Mouse (Mus musculus): Measurements from ENCODE around the gene Zbtb1. TPM values are rescaled to one million over a fixed set of nuclear protein-coding genes. Genes with fewer than 3 reads are reported as not detected.

Zbtb1 gene
- polyA plus RNA-seq, 1 experiment = 8.8 TPM

DNA sequence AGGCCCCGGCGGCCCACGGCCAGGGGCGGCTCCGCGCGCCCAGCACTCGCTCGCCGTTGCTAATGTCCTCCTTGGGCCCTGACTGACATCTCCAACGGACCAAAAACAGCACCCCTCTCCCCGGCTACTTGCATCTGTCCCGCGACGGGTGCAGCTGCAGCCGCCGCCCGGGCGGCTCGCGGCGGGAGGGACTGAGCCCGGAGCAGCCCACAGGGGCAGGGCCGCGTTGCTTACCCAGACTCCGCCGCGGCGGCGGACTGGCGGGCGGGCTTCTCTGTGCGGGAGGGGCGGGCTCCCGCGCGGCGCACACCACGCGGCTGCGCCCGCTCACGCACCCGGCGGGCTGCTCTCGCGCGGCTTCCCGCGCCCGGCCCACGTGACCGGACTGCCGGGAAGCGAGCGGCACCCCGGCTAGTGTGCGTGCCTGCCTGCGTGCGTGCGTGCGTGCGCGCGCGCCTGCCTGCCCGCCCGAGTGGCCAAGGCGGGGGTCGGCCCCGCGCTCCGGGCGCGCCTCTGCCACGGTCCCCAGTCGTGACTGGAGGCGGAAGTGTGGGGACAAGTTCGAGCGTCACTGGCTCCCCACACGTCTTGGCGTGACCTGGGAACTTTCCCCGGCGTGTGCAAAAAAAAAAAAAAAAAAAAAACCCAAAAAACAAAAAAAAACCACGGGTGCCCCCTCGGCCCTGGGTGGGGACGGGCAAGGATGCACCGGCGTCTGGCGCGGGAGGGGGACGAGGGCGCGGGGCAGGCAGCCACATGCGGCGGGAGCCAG lies 674 bp upstream of the Zbtb1 start, which contains the start of gene Zbtb25:
TSS of gene Zbtb25 (minus strand) at position 397 of the 772 bp plus-strand sequence.
- H3K4me1 ChIP-seq (ENCODE audit: control insufficient read depth, insufficient read depth, low read length) = peaks cover 34% of the 10 kb centered on the region
- TF ChIP-seq POLR2A (IDR thresholded peaks at IDR 0.05; ENCODE audit: borderline replicate concordance, low read depth, low read length) (no peak), CTCF (IDR thresholded peaks at IDR 0.05; ENCODE audit: low read depth, low read length) (no peak)
- peak within 1 kb of the TSS; percentile 83 for H3K4me3 ChIP-seq (ENCODE audit: insufficient read depth, low read length)
- peak within 1 kb of the TSS; percentile 93 for H3K27ac ChIP-seq (ENCODE audit: insufficient read depth, low read depth, low read length)

DNA sequence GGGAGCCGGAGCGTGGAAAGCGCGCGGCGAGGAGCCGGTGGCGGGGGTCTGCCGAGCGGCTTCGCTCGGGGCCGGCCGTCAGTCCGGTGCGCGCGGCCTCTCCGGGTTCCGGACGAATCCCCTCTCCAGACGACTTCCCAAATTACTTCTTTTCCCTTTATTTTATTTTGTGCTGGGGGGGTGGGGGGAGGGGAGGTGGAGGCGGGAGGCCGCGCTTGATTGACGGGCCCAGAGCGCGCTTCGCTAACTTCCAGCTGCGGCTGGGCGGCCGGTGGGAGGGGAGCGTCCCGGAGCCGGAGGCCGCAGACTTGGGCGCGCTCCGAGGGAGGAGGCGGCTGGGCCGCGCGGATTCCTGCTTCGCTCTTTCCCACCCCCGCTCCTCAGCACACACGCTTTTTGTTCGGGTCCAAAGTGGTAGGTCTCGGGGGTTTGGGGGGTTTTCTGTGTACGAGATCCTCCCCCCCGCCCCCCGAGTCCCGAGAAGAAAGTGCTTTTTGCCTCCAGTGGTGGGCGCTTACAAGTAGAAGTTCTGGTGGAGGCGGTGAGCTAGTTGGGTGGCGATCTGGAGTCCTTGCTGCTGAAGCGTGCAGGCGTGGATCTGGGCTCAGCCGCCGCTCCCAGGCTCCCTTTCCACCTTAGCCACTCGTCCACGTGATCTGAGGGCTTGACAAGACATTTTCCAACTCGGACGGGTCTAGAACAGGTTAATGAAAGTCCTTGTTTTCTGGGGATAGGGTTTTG lies 935 bp downstream of the Zbtb1 start:
- TF ChIP-seq POLR2A (IDR thresholded peaks at IDR 0.05; ENCODE audit: borderline replicate concordance, low read depth, low read length) (no peak), CTCF (IDR thresholded peaks at IDR 0.05; ENCODE audit: low read depth, low read length) (no peak)
- peaks cover 39% of the 10 kb centered on the region for H3K4me1 ChIP-seq (ENCODE audit: control insufficient read depth, insufficient read depth, low read length)
- peak overlapping the region; percentile 83 for H3K4me3 ChIP-seq (ENCODE audit: insufficient read depth, low read length)
- H3K27ac ChIP-seq (ENCODE audit: insufficient read depth, low read depth, low read length) = peak overlapping the region; percentile 93

DNA sequence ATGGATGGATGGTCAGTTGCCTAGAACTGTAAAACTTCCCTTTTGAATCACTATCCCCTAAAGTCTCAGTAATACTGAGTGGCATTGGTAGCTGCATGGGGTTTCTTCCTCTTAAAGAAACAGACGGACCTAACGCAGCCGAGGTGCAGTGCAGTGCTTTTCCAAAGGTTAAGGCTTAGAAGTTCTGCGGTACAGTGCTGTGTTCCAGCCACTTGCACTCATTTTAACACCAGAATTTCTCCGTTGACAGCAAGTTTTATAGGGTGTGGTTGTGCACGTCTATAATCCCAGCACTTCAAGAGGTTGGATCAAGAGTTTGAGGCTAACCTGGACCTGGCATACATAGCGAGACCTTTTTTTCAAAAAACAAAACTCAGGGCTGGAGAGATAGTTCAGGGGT lies 2.0 kb downstream of the Zbtb1 start:
- H3K27ac ChIP-seq (ENCODE audit: insufficient read depth, low read depth, low read length) = peak overlapping the region; percentile 53
- TF ChIP-seq CTCF (IDR thresholded peaks at IDR 0.05; ENCODE audit: low read depth, low read length) = no peak
- no peak for TF ChIP-seq POLR2A (IDR thresholded peaks at IDR 0.05; ENCODE audit: borderline replicate concordance, low read depth, low read length)
- H3K4me3 ChIP-seq (ENCODE audit: insufficient read depth, low read length) = peak overlapping the region; percentile 83
- H3K4me1 ChIP-seq (ENCODE audit: control insufficient read depth, insufficient read depth, low read length) = peaks cover 43% of the 10 kb centered on the region

DNA sequence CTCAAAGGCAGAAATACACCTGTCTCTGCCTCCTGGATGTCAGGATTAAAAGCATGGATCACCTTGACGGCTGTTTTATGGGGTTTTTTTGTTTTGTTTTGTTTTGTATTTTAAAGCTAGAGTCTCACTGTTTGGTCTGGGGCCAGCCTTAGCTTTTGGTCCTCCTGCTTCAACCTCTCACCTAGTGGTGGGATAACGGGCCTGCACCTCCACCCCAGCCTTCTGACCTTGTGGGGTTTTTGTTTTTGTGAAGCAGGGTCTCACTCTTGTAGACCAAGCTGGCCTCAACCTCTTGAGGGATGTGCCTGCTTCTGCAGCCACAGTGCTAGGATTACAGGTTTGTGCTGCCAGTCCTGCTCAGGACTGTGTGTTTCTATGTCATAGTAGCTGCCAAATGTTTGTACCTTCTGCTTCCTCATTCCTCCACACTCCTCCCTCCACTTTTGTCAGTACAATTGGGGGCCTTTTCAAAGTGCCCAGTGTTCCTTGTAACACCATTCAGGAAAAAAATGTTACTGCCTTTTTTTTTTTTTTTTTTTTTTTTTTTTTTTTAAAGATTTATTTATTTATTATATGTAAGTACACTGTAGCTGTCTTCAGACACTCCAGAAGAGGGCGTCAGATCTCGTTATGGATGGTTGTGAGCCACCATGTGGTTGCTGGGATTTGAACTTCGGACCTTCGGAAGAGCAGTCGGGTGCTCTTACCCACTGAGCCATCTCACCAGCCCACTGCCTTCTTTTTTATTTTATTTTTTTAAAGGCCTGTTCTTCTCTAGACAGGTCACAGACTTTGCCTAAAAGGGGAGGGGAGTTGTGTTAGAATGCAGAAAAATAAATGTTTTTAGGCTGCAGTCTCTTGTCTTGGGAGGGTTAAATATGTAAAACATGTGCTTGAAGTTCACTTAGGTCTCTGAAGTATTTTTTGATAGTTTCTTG lies 3.1 kb downstream of the Zbtb1 start:
- Histone ChIP-seq H3K4me1 (ENCODE audit: control insufficient read depth, insufficient read depth, low read length) (peaks cover 44% of the 10 kb centered on the region), H3K4me3 (ENCODE audit: insufficient read depth, low read length) (peak overlapping the region; percentile 83), H3K27ac (ENCODE audit: insufficient read depth, low read depth, low read length) (peak overlapping the region; percentile 7; the same call in 1 of the 2 replicates)
- TF ChIP-seq CTCF (IDR thresholded peaks at IDR 0.05; ENCODE audit: low read depth, low read length) (no peak), POLR2A (IDR thresholded peaks at IDR 0.05; ENCODE audit: borderline replicate concordance, low read depth, low read length) (no peak)

- Histone ChIP-seq H3K4me1 (ENCODE audit: control insufficient read depth, insufficient read depth, low read length) (peaks cover 46% of the 10 kb centered on the region), H3K27ac (ENCODE audit: insufficient read depth, low read depth, low read length) (no peak overlapping the region), H3K4me3 (ENCODE audit: insufficient read depth, low read length) (no peak overlapping the region)
- TF ChIP-seq POLR2A (IDR thresholded peaks at IDR 0.05; ENCODE audit: borderline replicate concordance, low read depth, low read length) (no peak), CTCF (IDR thresholded peaks at IDR 0.05; ENCODE audit: low read depth, low read length) (no peak)
Observed at GRCm38 (mm10) chr12:76373991-76374390, 3.9 kb downstream of the Zbtb1 start.

DNA sequence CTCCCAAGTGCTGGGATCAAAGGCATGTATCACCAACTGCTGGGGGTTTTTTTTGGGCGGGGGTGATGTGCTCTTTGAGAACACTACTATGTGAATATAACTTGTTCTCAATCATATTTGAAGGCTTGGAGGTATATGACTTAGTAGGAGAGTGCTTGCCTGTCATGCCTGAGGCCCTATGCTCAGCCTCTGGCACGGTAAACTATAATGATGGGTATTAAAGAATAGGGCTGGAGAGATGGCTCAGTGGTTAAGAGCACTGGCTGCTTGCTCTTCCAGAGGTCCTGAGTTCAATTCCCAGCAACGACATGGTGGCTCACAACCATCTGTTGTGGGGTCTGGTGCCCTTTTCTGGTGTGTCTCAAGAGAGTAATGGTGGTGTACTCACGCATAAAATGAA lies 4.8 kb downstream of the Zbtb1 start:
- peaks cover 50% of the 10 kb centered on the region for H3K4me1 ChIP-seq (ENCODE audit: control insufficient read depth, insufficient read depth, low read length)
- no peak overlapping the region for H3K27ac ChIP-seq (ENCODE audit: insufficient read depth, low read depth, low read length)
- TF ChIP-seq POLR2A (IDR thresholded peaks at IDR 0.05; ENCODE audit: borderline replicate concordance, low read depth, low read length) = no peak
- no peak for TF ChIP-seq CTCF (IDR thresholded peaks at IDR 0.05; ENCODE audit: low read depth, low read length)
- no peak overlapping the region for H3K4me3 ChIP-seq (ENCODE audit: insufficient read depth, low read length)

DNA sequence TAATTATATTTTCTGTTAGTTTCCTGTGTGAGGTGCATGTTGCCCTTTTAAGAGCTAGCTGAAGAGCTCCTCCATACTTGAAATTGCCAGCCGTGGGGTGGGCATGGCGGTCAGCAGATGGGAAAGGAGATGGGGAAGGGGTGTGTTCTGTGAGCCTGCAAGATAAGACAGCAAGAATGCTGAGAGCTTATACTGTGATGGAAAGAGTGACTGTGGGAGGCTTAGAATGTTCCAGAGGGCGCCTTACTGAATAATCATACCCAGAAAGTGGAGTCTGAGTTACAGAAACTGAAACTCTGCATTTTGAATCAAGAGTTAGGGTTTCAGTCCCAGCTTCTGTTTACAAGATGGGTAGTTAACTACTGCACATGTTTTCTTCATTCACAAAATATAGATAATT lies 5.4 kb downstream of the Zbtb1 start:
- TF ChIP-seq POLR2A (IDR thresholded peaks at IDR 0.05; ENCODE audit: borderline replicate concordance, low read depth, low read length) = no peak
- TF ChIP-seq CTCF (IDR thresholded peaks at IDR 0.05; ENCODE audit: low read depth, low read length) = no peak
- peaks cover 50% of the 10 kb centered on the region for H3K4me1 ChIP-seq (ENCODE audit: control insufficient read depth, insufficient read depth, low read length)
- 0 out of 2 replicates have a peak overlapping the region, but pooled peaks have one; percentile 16 for H3K27ac ChIP-seq (ENCODE audit: insufficient read depth, low read depth, low read length)
- H3K4me3 ChIP-seq (ENCODE audit: insufficient read depth, low read length) = no peak overlapping the region

GRCm38 (mm10) chr12:76376649-76377048 lies 6.6 kb downstream of the Zbtb1 start:
- TF ChIP-seq CTCF (IDR thresholded peaks at IDR 0.05; ENCODE audit: low read depth, low read length) (peak; percentile 50), POLR2A (IDR thresholded peaks at IDR 0.05; ENCODE audit: borderline replicate concordance, low read depth, low read length) (no peak)
- peak overlapping the region; percentile 45 for H3K27ac ChIP-seq (ENCODE audit: insufficient read depth, low read depth, low read length)

GRCm38 (mm10) chr12:76377059-76377458 lies 7.0 kb downstream of the Zbtb1 start:
- Histone ChIP-seq H3K4me3 (ENCODE audit: insufficient read depth, low read length) (no peak overlapping the region), H3K4me1 (ENCODE audit: control insufficient read depth, insufficient read depth, low read length) (peaks cover 50% of the 10 kb centered on the region), H3K27ac (ENCODE audit: insufficient read depth, low read depth, low read length) (peak overlapping the region; percentile 20)
- no peak for TF ChIP-seq POLR2A (IDR thresholded peaks at IDR 0.05; ENCODE audit: borderline replicate concordance, low read depth, low read length)
- 0 out of 2 replicates have a peak, but pooled peaks have one; percentile 5 for TF ChIP-seq CTCF (IDR thresholded peaks at IDR 0.05; ENCODE audit: low read depth, low read length)

More at GRCm38 (mm10) chr12:76376649-76377048, 6.6 kb downstream of the Zbtb1 start:
- peaks cover 50% of the 10 kb centered on the region for H3K4me1 ChIP-seq (ENCODE audit: control insufficient read depth, insufficient read depth, low read length)
- H3K4me3 ChIP-seq (ENCODE audit: insufficient read depth, low read length) = peak overlapping the region; percentile 6; the same call in 1 of the 2 replicates

All from bone marrow macrophage, adult 2 months (primary cell).